Mouse (Mus musculus): ENCODE measurements around the gene Spi1.

Gene Spi1

DNA sequence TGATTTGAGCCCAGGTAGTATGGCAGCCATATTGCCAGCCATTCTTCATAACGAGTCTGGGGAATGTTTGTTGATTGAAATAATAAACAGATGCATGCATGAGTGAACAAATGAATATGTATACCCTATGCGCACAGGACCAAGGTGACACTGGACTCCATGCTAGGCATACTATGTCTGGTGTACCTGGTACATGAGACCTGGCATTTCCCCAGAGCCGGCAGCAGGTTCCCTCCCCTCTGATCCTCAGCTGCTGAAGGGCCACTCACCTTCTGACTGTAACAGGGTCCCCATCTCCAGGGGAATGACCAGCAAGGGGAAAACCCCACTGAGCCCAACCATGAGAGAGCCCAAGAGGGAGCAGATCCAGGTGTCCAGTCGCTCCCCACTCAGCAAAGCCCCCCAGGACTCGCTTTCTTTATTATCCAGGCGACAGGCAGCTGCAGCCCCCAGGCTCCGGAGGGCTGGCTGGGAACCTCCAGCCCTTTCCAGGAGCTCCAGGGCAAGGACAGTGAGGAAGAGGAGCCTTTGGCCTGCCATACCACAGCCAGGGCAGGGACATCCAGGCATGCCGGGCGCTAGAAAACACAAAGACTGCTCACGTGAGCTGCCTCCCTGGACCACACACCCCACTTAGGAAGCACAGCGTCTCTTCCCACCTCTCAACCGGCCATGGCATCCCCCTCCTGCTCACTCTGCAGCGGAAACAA, 13.9 kb upstream of the Spi1 start:
- no peak for DNase-seq (ENCODE audit: low spot score in 2 of 2)

GRCm38 (mm10) chr2:91068872-91069165, 13.4 kb upstream of the Spi1 start:
- no peak for DNase-seq (ENCODE audit: low spot score in 2 of 2)

DNA sequence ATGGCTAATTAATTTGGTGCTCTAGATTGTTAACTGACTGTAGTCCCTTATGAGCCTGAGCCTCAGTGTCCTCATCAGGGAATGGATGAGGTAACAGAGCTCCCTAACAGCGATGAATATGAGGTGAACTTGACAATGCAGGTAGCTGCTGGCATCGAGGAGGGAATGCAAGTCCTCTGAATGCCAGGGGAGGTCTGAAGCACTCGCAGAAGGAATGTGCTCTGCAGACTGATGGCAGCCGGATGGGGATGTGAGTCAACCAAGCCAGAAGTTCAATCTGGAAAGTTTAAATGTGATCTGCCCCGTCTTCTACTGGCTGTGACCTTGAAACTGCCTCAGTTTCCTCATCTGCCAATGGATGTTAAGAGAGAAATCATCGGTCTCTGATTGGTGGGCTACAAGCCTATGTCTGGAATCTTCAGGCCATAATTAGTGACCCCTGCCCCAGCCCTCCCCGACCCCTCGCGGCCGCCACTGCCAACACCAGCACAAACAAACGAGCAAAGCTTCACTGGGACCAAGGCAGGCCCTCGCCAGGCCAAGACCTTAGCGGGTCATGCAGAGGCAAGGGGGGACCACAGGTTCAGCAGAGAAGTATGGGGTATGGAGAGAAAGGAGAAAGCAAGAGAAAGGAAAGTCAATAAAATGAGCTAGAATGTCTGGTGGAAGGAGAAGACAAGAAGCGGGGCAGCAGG, 12.7 kb upstream of the Spi1 start:
- DNase-seq (ENCODE audit: low spot score in 2 of 2) = no peak

- DNase-seq (ENCODE audit: low spot score in 2 of 2) = peak; percentile 95 to 96
These were observed 12.0 kb upstream of the Spi1 start, which contains the start of gene Slc39a13 for GRCm38 (mm10) chr2:91070076-91070800. Slc39a13 (minus strand) TSS chr2:91070417.

- no peak for DNase-seq (ENCODE audit: low spot score in 2 of 2)
These were observed 11.1 kb upstream of the Spi1 start for GRCm38 (mm10) chr2:91071059-91071458.

GRCm38 (mm10) chr2:91072092-91072491, 10.1 kb upstream of the Spi1 start:
- DNase-seq (ENCODE audit: low spot score in 2 of 2) = no peak

GRCm38 (mm10) chr2:91077957-91078313, 4.3 kb upstream of the Spi1 start:
- DNase-seq (ENCODE audit: low spot score in 2 of 2) = no peak

GRCm38 (mm10) chr2:91078314-91079025, 3.7 kb upstream of the Spi1 start:
- DNase-seq (ENCODE audit: low spot score in 2 of 2) = no peak

GRCm38 (mm10) chr2:91079026-91079384, 3.2 kb upstream of the Spi1 start:
- no peak for DNase-seq (ENCODE audit: low spot score in 2 of 2)

DNA sequence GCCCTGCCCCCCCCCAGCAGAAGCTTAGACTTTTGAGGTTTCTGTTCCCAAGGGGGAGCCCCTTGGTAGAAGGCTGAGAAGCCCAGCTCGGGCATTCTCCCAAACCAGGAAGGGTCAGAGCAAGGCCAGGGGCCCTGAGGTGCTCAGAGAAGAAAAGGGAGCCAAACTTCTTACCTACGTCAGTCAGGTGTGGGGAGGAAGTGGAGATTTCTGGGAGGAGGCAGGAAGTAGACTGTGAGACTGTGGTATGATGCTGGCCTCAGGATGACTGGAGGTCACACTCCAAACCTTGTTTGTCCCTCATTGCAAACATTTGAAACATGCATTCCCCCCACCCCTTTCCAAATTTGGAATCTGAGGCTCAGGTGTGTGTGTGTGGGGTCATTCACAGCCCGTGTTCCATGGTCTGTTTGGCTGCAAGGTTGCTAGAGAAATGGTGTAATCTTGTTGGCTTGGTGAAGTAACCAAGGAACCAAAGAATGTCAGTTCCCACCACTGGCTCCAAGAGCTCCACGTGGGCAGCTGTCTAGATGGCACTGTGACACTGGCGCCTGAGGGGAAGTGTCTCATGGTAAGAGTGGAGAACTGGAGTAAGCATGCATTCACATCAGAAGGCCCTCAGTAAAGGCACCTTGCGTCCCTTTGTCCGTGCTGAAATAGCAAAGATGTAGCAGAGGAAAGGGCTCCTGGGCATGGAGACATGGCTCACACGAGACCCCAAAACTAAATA, 1.2 kb upstream of the Spi1 start:
- no peak for DNase-seq (ENCODE audit: low spot score in 2 of 2)

GRCm38 (mm10) chr2:91082844-91083243, 654 bp downstream of the Spi1 start:
- no peak for DNase-seq (ENCODE audit: low spot score in 2 of 2)

- no peak for DNase-seq (ENCODE audit: low spot score in 2 of 2)
These were observed 1.3 kb downstream of the Spi1 start for GRCm38 (mm10) chr2:91083366-91083940.

DNA sequence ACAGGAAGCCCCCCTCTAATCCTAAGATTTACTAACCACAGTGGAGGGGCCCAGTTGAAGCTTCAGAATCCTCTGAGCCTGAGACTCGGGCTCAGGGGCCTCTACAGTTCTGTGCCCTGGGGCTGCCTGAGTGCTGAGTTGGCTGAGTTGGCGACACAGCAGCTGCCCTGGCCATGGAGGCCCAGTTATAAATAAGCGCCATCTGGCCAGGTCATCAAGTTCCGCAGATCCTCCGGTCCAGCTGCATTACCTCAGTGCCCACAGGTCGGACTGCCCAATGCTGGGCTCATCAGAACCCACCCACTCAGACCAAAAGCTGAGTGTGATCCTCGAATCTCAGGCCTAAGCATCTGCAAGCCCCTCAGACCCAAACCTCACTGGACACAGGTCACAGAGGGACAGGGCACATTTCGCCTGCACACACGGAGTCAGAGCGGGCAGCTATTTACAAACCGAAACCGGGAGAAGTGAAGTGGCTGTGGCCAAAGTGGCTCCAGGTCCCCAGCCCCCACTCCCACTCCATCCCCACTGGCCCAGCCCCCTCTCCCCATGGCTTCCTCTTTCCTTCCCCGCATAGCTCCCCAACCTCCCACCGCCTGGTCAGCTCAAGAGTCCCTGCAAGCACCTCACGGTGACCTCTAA, 2.1 kb downstream of the Spi1 start:
- DNase-seq (ENCODE audit: low spot score in 2 of 2) = no peak

- no peak for DNase-seq (ENCODE audit: low spot score in 2 of 2)
These were observed 3.6 kb downstream of the Spi1 start for GRCm38 (mm10) chr2:91085494-91086391.

DNA sequence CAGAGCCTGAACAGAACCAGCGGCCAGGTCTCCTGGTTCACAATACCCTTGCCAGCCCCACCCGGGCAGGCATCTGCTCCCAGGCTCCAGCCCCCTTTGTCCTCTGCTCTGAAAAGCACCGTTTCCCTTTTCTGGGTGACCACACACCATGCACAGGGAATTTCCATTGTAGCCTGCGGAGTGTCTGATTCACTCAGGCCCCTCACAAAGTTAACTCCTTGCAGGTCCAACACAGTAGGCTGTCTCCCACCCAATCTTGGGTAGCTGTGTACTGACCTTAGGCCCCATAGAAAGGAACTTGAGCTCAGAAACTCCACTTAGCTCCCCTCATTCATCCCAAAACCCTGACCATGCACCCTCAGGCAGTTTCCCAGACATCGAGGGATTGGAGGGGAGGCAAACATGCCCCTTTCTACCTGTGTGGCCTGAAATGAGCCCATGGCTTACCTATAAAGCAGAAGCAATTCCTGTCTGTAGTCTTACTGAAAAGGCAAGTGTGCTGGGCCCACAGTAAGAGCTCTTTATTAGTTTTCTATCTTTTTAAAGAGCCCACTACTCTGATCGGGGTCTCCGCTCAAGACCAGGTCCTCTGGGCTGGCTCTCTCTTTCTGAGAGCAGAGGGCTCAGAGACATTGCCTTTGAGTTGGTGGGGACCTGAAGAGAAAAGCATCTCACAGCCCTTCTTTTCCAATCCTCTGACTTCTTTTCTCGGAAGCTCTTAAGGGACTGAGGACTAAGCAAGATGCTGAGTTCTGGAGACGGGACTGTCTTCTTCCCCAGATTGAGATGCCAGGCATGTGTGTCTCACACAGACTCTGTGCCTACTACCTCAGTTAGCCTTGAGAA, 4.4 kb downstream of the Spi1 start:
- no peak for DNase-seq (ENCODE audit: low spot score in 2 of 2)

GRCm38 (mm10) chr2:91087453-91087852, 5.3 kb downstream of the Spi1 start:
- DNase-seq (ENCODE audit: low spot score in 2 of 2) = no peak

DNA sequence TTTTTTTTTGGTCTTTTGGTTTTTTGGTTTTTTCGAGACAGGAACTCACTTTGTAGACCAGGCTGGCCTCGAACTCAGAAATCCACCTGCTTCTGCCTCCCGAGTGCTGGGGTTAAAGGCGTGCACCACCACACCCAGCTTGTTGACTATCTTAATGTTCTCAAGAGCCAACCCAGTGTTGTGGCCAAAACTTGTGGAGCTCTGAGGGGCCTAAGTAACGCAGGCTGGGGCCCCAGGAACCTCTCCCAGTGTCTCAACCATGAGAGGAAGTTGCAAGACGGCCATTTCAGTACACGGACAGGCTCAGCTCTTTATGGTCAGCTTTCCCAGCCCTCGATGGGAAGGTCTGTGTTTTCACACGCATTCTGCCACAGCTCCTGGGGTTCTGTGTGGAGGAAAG, 6.8 kb downstream of the Spi1 start:
- no peak for DNase-seq (ENCODE audit: low spot score in 2 of 2)

GRCm38 (mm10) chr2:91090208-91090607, 8.0 kb downstream of the Spi1 start:
- DNase-seq (ENCODE audit: low spot score in 2 of 2) = no peak

- no peak for DNase-seq (ENCODE audit: low spot score in 2 of 2)
These were observed 8.6 kb downstream of the Spi1 start for GRCm38 (mm10) chr2:91090827-91091226.
